In the genomic region with DNA sequence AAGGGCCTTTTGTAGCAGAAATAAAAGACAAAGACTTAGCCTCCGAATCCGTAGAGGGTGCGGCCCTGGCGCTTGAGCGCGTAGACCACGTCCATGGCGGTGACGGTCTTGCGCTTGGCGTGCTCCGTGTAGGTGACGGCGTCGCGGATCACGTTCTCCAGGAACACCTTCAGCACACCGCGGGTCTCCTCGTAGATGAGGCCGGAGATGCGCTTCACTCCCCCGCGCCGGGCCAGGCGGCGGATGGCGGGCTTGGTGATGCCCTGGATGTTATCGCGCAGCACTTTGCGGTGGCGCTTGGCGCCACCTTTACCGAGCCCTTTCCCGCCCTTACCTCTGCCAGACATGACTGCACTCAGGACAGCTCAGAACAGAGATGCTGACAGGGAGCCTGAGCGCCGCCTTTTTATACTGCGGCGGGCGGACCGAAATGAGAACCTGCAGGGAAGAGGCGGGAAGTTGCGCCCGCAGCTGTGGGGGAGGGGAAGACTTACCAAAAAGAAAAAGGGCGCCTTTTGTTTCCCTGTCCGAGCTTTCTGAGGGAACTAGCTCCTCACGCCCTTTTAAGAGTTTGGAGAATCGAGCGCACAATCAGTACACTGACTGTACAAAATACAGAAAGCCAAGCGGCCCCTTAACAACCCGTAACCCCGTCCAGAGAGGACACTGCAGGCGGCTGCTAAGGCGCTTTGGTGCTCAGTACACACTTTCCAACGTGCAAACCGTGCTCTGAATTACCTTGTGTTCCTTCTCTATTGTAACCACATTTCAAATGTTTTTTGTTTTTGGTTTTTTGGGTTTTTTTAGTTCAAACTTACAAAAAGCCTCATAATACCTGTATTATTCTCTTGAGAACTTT, we compare ENCODE assay signal across 8 mouse cellular contexts. TPM values are rescaled to one million over a fixed set of nuclear protein-coding genes. Genes with fewer than 3 reads are reported as not detected.
DNase-seq lines count a peak whose midpoint lies in the region; ATAC-seq and TF ChIP-seq lines count a peak whose summit lies in the region.
"Not testable (repeated sequence)": the region's sequence is repeated elsewhere in the genome, so short reads cannot be mapped to it uniquely, and the experiment has no call there.

A gene (minus strand): TSS at position 347 of the 859 bp plus-strand sequence.

- not testable (repeated sequence) for H3K36me3 ChIP-seq in hindbrain, embryonic 16.5 days (ENCODE audit: control insufficient read depth, insufficient read depth, low read length)

- not testable (repeated sequence) for H3K27me3 ChIP-seq in hindbrain, embryonic 16.5 days (replicated peaks; ENCODE audit: control insufficient read depth, insufficient read depth, low read length)

- WGBS in hindbrain, embryonic 16.5 days: under 1% methylated on average over 39 of the region's 56 CpGs

- not testable (repeated sequence) for H3K9me3 ChIP-seq in hindbrain, embryonic 16.5 days (ENCODE audit: control insufficient read depth, low read length)

- intact Hi-C loops in gastrocnemius, adult 2 months (cut with DNase I): loop anchor here (2.0 to 5.0 kb wide), 2 partner anchors 16 to 33 kb away; a partner anchor contains a TSS

- peak; percentile 97 for DNase-seq in ZHBTc4 (ENCODE audit: low read depth, low spot score)
- peak; percentile 92 to 95 for DNase-seq in cerebellum, postnatal 4 days (ENCODE audit: low spot score in 2 of 2)
- DNase-seq in gastrocnemius, adult 2 months: peak; percentile 84
- DNase-seq in left cerebral cortex, adult 11 months (ENCODE audit: low spot score): peak; percentile 91
- peak; percentile 91 for DNase-seq in lung, postnatal 36 days
- peak; percentile 95 for DNase-seq in retina, postnatal 1 day
- peak; percentile 98 for DNase-seq in thymus, postnatal 4 days

- H3K4me1 ChIP-seq in hindbrain, embryonic 16.5 days (ENCODE audit: control insufficient read depth, insufficient read depth, low read depth, low read length): peaks cover 18% of the 10 kb centered on the region

- H3K9ac ChIP-seq in hindbrain, embryonic 16.5 days (ENCODE audit: low read depth, low read length): peak within 1 kb of the TSS; percentile 60

- peak within 1 kb of the TSS; percentile 49 for H3K27ac ChIP-seq in gastrocnemius, adult 2 months
- peak within 1 kb of the TSS; percentile 79 for H3K27ac ChIP-seq in hindbrain, embryonic 16.5 days (ENCODE audit: low read depth, low read length)

- peak within 1 kb of the TSS; percentile 78 for H3K4me2 ChIP-seq in hindbrain, embryonic 16.5 days (ENCODE audit: low read length)

- peak within 1 kb of the TSS; percentile 69 for H3K4me3 ChIP-seq in gastrocnemius, adult 2 months
- H3K4me3 ChIP-seq in hindbrain, embryonic 16.5 days (ENCODE audit: low read length): peak within 1 kb of the TSS; percentile 48

- ATAC-seq in hindbrain, embryonic 16.5 days: peak; percentile 92

- TF ChIP-seq CTCF in gastrocnemius, adult 2 months (IDR thresholded peaks at IDR 0.05): not testable (repeated sequence)

RNA-seq across cellular contexts. Expression of the gene that starts here (rescaled TPM):
- 10 to 100 TPM; 12.0 to 12.2 TPM for total RNA-seq in gastrocnemius, adult 2 months (2021)
- polyA plus RNA-seq in hindbrain, embryonic 16.5 days (2015; fragmentation: Nextera tagmentation; extraction: Ambion mirVana): not detected in 2 replicates

Comparison
In these comparisons a context has a peak if more than half of its experiments do, and no peak if none do; other contexts are left out.
1. Peak in every context shown above with its lines: DNase-seq, ATAC-seq, H3K4me3 ChIP-seq and H3K27ac ChIP-seq.
2. Peak in ATAC-seq, H3K4me3 ChIP-seq, H3K27ac ChIP-seq, H3K9ac ChIP-seq and H3K4me2 ChIP-seq in hindbrain, embryonic 16.5 days; RNA of the gene not detected or under 1 TPM.